Mouse (Mus musculus): ENCODE measurements around the gene Cmas.
A peak's percentile ranks its signal among the peaks of the same experiment; 100 is the strongest.

Gene Cmas

DNA sequence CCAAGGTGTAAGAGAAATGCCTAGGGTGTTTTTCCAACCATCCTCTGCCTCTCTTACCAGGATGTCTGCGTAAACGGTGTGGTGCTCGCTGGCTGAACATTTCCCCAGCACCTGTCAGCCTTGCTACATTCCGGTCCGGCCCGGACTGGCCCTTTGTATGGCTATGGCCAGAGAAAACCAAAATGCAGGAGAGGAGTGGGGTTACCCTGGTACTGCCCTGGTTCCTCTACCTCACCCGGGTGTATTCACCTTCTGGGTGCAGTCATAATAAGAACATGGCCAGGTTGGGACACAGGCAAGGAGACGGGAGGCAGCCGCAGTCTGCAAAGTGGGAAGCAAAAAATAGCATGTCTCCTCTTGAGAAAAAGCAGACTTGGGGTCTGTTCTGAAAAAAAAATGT lies 38.6 kb downstream of the Cmas start:
- DNase-seq = no peak

- no peak for DNase-seq
These were observed 39.4 kb downstream of the Cmas start for GRCm38 (mm10) chr6:142795655-142796441.

- no peak for DNase-seq
These were observed 41.5 kb downstream of the Cmas start for GRCm38 (mm10) chr6:142797996-142798395.

GRCm38 (mm10) chr6:142798837-142799236 lies 42.4 kb downstream of the Cmas start:
- no peak for DNase-seq

GRCm38 (mm10) chr6:142799704-142800374 lies 43.4 kb downstream of the Cmas start:
- no peak for DNase-seq

- DNase-seq = no peak
These were observed 45.2 kb downstream of the Cmas start for GRCm38 (mm10) chr6:142801687-142802086.

DNA sequence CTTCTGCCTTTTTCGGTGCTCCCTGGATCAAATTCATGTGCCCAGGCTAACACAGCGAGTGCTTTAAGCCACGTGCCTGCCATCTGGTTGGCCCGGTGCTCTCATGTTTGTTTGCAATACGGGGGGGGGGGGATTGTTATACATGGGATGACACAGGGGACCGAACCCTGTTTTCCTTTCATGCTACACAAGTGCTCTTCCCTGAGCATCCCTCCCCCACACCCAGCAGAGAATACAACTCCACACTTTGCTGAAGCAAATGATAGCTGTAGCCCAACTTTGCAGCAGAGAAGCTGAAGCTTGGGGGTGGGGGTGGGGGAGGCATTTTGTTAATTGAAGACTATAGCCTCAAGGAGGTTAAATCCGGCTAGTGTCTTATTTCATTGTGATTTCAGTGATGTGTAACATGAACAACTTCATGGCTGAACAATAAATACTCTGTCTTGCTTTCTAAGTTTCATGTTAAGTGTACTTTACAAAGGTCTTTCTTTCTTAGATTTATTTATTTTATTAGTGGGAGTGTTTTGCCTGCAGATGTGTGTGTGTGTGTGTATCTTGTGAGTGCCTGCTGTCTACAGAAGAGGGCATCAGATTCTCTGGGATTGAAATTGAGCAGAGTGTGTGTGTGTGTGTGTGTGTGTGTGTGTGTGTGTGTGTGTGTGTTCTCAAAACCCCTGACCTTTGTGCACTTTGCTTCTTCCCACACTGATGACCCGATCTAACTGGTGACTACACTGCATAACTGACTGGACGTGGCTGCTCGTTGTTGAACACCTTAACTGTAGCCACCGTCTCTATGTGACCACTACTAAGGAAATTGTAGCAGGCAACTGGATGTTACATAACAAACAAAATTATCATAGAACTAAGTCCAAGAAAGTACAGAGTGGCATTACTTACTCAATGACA lies 46.4 kb downstream of the Cmas start:
- no peak for DNase-seq

DNA sequence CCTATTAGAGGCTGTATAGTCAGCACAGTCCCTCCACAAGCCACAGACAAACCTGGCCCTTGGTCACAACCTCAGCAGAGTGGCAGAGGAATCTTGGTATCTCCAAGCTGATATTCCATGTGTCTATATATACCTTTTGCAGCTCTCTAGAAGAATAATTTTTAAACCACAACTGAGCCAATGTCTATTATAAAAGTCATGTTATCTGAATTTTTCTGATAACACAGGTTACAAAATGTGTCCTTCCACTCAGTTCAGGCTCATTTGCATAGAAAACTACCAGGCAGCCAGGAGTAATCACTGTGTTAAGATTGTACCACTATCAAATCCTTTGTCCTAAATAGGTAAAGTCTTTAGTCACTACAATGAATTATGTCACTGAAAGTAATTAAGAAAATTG lies 47.9 kb downstream of the Cmas start, which contains the start of gene Sult6b2:
Sult6b2 (minus strand) TSS at position 101 of the 400 bp plus-strand sequence.
- no peak for DNase-seq

DNA sequence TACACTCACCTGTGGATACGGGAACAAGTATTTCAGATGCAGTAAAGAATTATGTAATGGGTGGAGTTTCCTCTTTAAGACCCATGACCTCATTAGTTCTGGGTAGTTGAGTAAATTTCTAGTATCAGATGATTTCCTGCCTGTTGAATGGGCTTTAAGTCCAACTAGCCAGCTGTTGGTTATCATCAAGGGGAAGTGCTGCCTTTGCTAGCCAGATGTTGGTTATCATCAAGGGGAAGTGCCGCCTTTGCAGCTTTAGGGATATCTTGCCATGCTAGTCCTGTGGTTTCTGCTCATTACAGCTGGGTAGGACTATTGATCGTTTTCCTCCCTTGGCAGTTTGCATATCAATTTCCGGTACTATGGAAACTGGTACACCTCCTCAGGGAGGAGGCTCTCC lies 49.8 kb downstream of the Cmas start:
- DNase-seq = no peak

GRCm38 (mm10) chr6:142809373-142810098 lies 53.0 kb downstream of the Cmas start:
- no peak for DNase-seq

- DNase-seq = no peak
These were observed 53.8 kb downstream of the Cmas start for GRCm38 (mm10) chr6:142810239-142810638.

DNA sequence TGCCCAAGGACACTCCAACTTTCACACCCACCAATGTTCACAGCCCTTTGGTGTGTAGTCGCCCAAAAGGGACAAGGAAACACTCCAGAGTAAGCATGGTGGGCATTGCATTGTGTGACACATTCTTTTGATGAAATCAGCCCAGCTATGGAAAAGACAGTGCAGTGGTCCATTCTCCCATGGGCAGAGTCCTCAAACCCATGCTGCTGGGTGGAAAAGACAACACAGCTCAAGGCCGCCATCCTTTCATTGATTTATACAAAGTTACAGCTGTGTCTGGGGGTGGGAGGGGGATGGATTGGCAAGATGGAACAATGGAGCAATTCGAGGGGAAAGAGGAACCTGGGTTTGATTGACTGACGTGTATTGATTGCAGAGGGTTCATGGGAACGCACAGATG lies 56.5 kb downstream of the Cmas start:
- no peak for DNase-seq

DNA sequence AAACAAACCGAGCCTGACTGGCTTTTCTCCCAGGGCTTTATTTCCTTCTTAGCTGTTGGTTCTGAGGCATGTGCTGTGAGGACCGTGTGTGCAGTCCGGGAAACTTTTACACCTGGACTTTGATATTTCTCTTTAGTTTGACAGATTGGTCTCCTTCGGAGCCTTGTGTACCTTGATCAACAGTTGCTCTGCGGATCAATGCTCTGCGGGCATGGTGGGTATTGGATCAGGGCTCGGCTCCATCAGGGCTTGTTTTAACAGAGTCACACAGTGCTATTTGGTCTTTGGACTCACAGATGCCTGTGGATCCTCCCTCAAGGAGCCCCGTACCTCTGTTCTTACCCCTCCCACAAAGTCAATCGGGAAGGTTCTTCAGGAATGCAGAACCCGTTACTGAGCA lies 57.5 kb downstream of the Cmas start:
- peak in 1 of 2 experiments; percentile 17 for DNase-seq

DNA sequence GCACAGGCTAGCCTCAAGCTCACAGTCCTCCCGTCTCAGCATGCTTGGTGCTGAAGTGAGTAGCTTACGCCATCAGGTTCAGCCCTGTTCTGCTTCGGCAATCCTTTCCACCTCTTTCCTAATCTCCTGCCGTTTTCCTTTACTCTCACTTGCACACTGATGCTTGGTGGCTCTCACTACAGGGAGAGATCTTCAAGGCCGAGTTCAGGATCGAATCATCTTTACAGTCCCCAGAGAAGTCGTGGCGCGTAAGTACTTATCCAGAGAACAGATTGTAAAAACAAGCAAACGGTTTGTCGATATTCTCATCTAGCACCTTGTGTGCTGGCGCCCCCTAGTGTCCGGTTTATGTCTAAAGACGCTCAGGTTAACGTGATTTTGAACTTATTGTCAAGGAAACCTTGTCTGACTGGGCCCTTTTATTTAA lies 58.0 kb downstream of the Cmas start:
- DNase-seq = peak; percentile 88 to 93

- DNase-seq = no peak
These were observed 59.0 kb downstream of the Cmas start for GRCm38 (mm10) chr6:142815513-142815912.

GRCm38 (mm10) chr6:142818306-142818705 lies 61.8 kb downstream of the Cmas start:
- DNase-seq = no peak

- no peak for DNase-seq
These were observed 66.7 kb downstream of the Cmas start for GRCm38 (mm10) chr6:142823008-142823787.

Measured in cerebellum, adult 18-20 months (tissue).